Mouse (Mus musculus): ENCODE results near the gene Gm7145. TPM values are rescaled to one million over a fixed set of nuclear protein-coding genes. Genes with fewer than 3 reads are reported as not detected.

Gm7145 gene
- polyA plus RNA-seq (2014; fragmentation: Illumina TruSeq; extraction: RNeasy Lipid Tissue Mini Kit (QIAGEN cat#74804); ENCODE audit: insufficient read depth, low read depth, low replicate concordance), result not detected

DNA sequence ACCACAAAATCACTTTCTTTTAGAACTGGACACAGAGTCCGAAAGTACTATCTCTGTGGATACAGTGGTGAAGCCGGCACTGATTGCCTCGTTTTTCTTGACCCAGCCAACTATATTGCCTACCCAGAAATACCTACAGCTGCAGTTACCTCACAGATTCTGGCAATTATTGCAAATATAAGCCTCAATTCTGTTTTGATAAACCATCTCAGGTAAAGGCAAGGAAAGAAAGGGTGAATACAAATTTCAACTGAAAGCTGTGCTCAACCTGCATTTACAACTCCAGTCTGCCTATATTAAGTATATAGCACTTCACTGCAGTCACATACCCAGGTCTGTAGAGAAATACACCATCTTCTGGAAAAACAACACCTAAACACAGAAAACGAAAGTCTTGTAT lies at the start of gene Gm7145:
Gene Gm7145, plus strand, starts transcription at position 301 of the 400 bp plus-strand sequence.

DNA sequence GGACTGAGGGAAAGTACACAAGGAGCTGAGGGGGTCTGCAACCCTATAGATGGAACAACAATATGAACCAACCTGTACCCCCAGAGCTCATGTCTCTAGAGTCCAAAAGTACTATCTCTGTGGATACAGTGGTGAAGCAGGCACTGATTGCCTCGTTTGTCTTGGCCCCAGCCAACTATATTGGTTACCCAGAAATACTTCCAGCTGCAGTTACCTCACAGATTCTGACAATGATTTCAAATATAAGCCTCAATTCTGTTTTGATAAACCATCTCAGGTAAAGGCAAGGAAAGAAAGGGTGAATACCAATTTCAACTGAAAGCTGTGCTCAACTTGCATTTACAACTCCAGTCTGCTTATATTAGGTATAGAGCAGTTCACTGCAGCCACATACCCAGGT lies 38.0 kb upstream of the Gm7145 start, which contains the start of gene Gm28168:
Gene Gm28168, plus strand, starts transcription at position 301 of the 400 bp plus-strand sequence.

Other genes with a start within 250 kb of the Gm7145 start
- not detected for gene B020011L13Rik, start 184.8 kb upstream of the Gm7145 start, polyA plus RNA-seq (2014; fragmentation: Illumina TruSeq; extraction: RNeasy Lipid Tissue Mini Kit (QIAGEN cat#74804); ENCODE audit: insufficient read depth, low read depth, low replicate concordance)
- not detected for gene Gm28360, start 135.9 kb upstream of the Gm7145 start, polyA plus RNA-seq (2014; fragmentation: Illumina TruSeq; extraction: RNeasy Lipid Tissue Mini Kit (QIAGEN cat#74804); ENCODE audit: insufficient read depth, low read depth, low replicate concordance)
- not detected for gene Gm28168, start 37.9 kb upstream of the Gm7145 start, polyA plus RNA-seq (2014; fragmentation: Illumina TruSeq; extraction: RNeasy Lipid Tissue Mini Kit (QIAGEN cat#74804); ENCODE audit: insufficient read depth, low read depth, low replicate concordance)
- gene Gm29106, start 210.6 kb downstream of the Gm7145 start, polyA plus RNA-seq (2014; fragmentation: Illumina TruSeq; extraction: RNeasy Lipid Tissue Mini Kit (QIAGEN cat#74804); ENCODE audit: insufficient read depth, low read depth, low replicate concordance), result not detected

Measured in lung, adult 10 weeks (tissue).